Mouse (Mus musculus) MEL (cell line): ENCODE measurements around the gene Ptprn2. TPM values are rescaled to one million over a fixed set of nuclear protein-coding genes. Genes with fewer than 3 reads are reported as not detected.

Source experiments
- DNase-seq: peaks from one replicate; pipeline ENCODE4 v3.0.0; 2011; ENCODE audit warnings: low read depth, low spot score
- H3K27ac ChIP-seq: 2 replicates; pipeline ENCODE4 v1.5.1; 2012; ENCODE audit warnings: low read depth, mild to moderate bottlenecking, control low read depth, low read length, moderate library complexity; ENCODE audit not compliant: control insufficient read depth
- H3K27me3 ChIP-seq, 2 experiments: fragments of 150-350 bp in 1 of 2; sonication (generic) in 1 of 2; 2 replicates each; pipeline ENCODE4 v1.6.1; 2012; ENCODE audit warnings: low read length in 2 of 2, mild to moderate bottlenecking in 2 of 2, improper control_type of control experiment in 1 of 2, moderate library complexity in 1 of 2; ENCODE audit not compliant: insufficient read depth in 2 of 2, control insufficient read depth in 1 of 2
- H3K36me3 ChIP-seq, 2 experiments: 2 replicates each; pipeline ENCODE4 v1.6.1; 2012 to 2014; ENCODE audit warnings: low read length in 2 of 2, improper control_type of control experiment in 1 of 2, inconsistent platforms in 1 of 2, mild to moderate bottlenecking in 1 of 2; ENCODE audit not compliant: insufficient read depth in 2 of 2, control insufficient read depth in 1 of 2
- H3K4me1 ChIP-seq, 2 experiments: fragments of 150-350 bp in 1 of 2; sonication (generic) in 1 of 2; 2 replicates each; pipeline ENCODE4 v1.6.1; 2012; ENCODE audit warnings: low read length in 2 of 2, improper control_type of control experiment in 1 of 2, mild to moderate bottlenecking in 1 of 2; ENCODE audit not compliant: insufficient read depth in 2 of 2, control insufficient read depth in 1 of 2
- H3K4me3 ChIP-seq, 2 experiments: fragments of 150-350 bp in 1 of 2; sonication (generic) in 1 of 2; 2 replicates each; pipeline ENCODE4 v1.5.1; 2012; ENCODE audit warnings: low read depth in 2 of 2, low read length in 2 of 2, mild to moderate bottlenecking in 2 of 2, moderate library complexity in 2 of 2, control low read depth in 1 of 2, improper control_type of control experiment in 1 of 2; ENCODE audit not compliant: control insufficient read depth in 1 of 2, insufficient read depth in 1 of 2
- H3K79me2 ChIP-seq: 2 replicates; pipeline ENCODE4 v1.6.1; 2012; ENCODE audit warnings: mild to moderate bottlenecking, low read length, moderate library complexity; ENCODE audit not compliant: control insufficient read depth, poor library complexity, insufficient read depth
- H3K9ac ChIP-seq: 2 replicates; pipeline ENCODE4 v1.6.1; 2012; ENCODE audit warnings: low read depth, mild to moderate bottlenecking, control low read depth, low read length, moderate library complexity; ENCODE audit not compliant: control insufficient read depth, poor library complexity, severe bottlenecking
- H3K9me3 ChIP-seq: fragments of 150-350 bp; sonication (generic); replicated peaks from 2 replicates; pipeline ENCODE4 v1.6.1; 2012; ENCODE audit warnings: mild to moderate bottlenecking, low read length, improper control_type of control experiment, moderate library complexity; ENCODE audit not compliant: insufficient read depth
- BHLHE40 ChIP-seq: IDR thresholded peaks from 2 replicates; pipeline ENCODE4 v1.6.1; 2012; ENCODE audit warnings: low read depth, mild to moderate bottlenecking, inconsistent platforms, low read length, improper control_type of control experiment, borderline replicate concordance
- CHD1 ChIP-seq: IDR thresholded peaks from 2 replicates; pipeline ENCODE4 v1.6.1; 2012; ENCODE audit warnings: low read depth, mild to moderate bottlenecking, inconsistent platforms, low read length, improper control_type of control experiment
- CHD2 ChIP-seq: IDR thresholded peaks from 2 replicates; pipeline ENCODE4 v1.6.1; 2011; ENCODE audit warnings: low read length, improper control_type of control experiment
- E2F4 ChIP-seq: IDR thresholded peaks from 2 replicates; pipeline ENCODE4 v1.6.1; 2011; ENCODE audit warnings: low read depth, low read length, improper control_type of control experiment, borderline replicate concordance
- ELF1 ChIP-seq: IDR thresholded peaks from 2 replicates; pipeline ENCODE4 v1.6.1; 2014; ENCODE audit warnings: low read depth, mild to moderate bottlenecking, inconsistent platforms, low read length, improper control_type of control experiment, moderate library complexity
- ETS1 ChIP-seq: IDR thresholded peaks from 2 replicates; pipeline ENCODE4 v1.6.1; 2012; ENCODE audit warnings: low read depth, mild to moderate bottlenecking, inconsistent platforms, low read length, improper control_type of control experiment, moderate library complexity
- GABPA ChIP-seq: IDR thresholded peaks from 2 replicates; pipeline ENCODE4 v1.6.1; 2012; ENCODE audit warnings: low read depth, mild to moderate bottlenecking, inconsistent platforms, low read length, improper control_type of control experiment, moderate library complexity
- JUND ChIP-seq: IDR thresholded peaks from 2 replicates; pipeline ENCODE4 v1.6.1; 2011; ENCODE audit warnings: low read depth, mild to moderate bottlenecking, improper control_type of control experiment, low read length
- KAT2A ChIP-seq: conservative IDR thresholded peaks from 2 replicates; pipeline ENCODE4 v1.6.1; 2012; ENCODE audit warnings: low read depth, low read length, improper control_type of control experiment, inconsistent platforms
- MEF2A ChIP-seq: IDR thresholded peaks from 2 replicates; pipeline ENCODE4 v1.6.1; 2014; ENCODE audit warnings: low read depth, mild to moderate bottlenecking, inconsistent platforms, low read length, improper control_type of control experiment; ENCODE audit not compliant: poor library complexity, insufficient replicate concordance, severe bottlenecking; ENCODE audit errors: extremely low read depth
- POLR2A ChIP-seq, 2 experiments: IDR thresholded peaks; 2 replicates each; pipeline ENCODE4 v1.6.1; 2011 to 2012; ENCODE audit warnings: low read length in 2 of 2, mild to moderate bottlenecking in 2 of 2, control low read depth in 1 of 2, improper control_type of control experiment in 1 of 2, low read depth in 1 of 2, moderate library complexity in 1 of 2; ENCODE audit not compliant: control insufficient read depth in 1 of 2, insufficient read depth in 1 of 2, poor library complexity in 1 of 2
- POLR2AphosphoS2 ChIP-seq: IDR thresholded peaks from 2 replicates; pipeline ENCODE4 v1.6.1; 2011; ENCODE audit warnings: low read length, improper control_type of control experiment
- RAD21 ChIP-seq: IDR thresholded peaks from 2 replicates; pipeline ENCODE4 v1.6.1; 2011; ENCODE audit warnings: mild to moderate bottlenecking, low read depth, low read length, improper control_type of control experiment
- TAL1 ChIP-seq: IDR thresholded peaks from 2 replicates; pipeline ENCODE4 v1.6.1; 2012; ENCODE audit warnings: mild to moderate bottlenecking, inconsistent platforms, low read length, moderate library complexity, mixed read lengths
- TCF12 ChIP-seq: IDR thresholded peaks from 2 replicates; pipeline ENCODE4 v1.6.1; 2014; ENCODE audit warnings: low read depth, mild to moderate bottlenecking, inconsistent platforms, low read length, improper control_type of control experiment, moderate library complexity
- USF2 ChIP-seq, 2 experiments: IDR thresholded peaks; 2 replicates each; pipeline ENCODE4 v1.6.1; 2011 to 2012; ENCODE audit warnings: improper control_type of control experiment in 2 of 2, low read length in 2 of 2, borderline replicate concordance in 1 of 2, inconsistent platforms in 1 of 2, low read depth in 1 of 2, mild to moderate bottlenecking in 1 of 2; ENCODE audit not compliant: insufficient read depth in 1 of 2
- ZC3H11A ChIP-seq: IDR thresholded peaks from 2 replicates; pipeline ENCODE4 v1.6.1; 2012; ENCODE audit warnings: low read depth, mild to moderate bottlenecking, inconsistent platforms, low read length, improper control_type of control experiment
- ZKSCAN1 ChIP-seq: IDR thresholded peaks from 2 replicates; pipeline ENCODE4 v1.6.1; 2012; ENCODE audit warnings: low read depth, mild to moderate bottlenecking, inconsistent platforms, low read length, improper control_type of control experiment, moderate library complexity
- ZMIZ1 ChIP-seq: IDR thresholded peaks from 2 replicates; pipeline ENCODE4 v1.6.1; 2012; ENCODE audit warnings: low read depth, mild to moderate bottlenecking, inconsistent platforms, low read length, improper control_type of control experiment, moderate library complexity
- polyA plus RNA-seq, 2 experiments: library from polyadenylated mRNA; stranded (reverse) in 1 of 2; unstranded in 1 of 2; fragments of >175 nt in 1 of 2; fragments of >200 nt in 1 of 2; gene quantifications; 2 replicates each; pipeline versions ENCODE4 v1.2.1 to v1.2.4; 2012; ENCODE audit warnings: low replicate concordance in 2 of 2, low read depth in 1 of 2; ENCODE audit not compliant: insufficient read length in 2 of 2, insufficient read depth in 1 of 2, missing spikeins in 1 of 2
- total RNA-seq: library from RNA; depleted of rRNA; stranded (reverse); fragments of 300-350 nt; gene quantifications from 2 replicates; pipeline ENCODE4 v1.2.3, GENCODE M21; 2012

Ptprn2 gene
- total and polyA plus RNA-seq, 3 experiments: not detected

DNA sequence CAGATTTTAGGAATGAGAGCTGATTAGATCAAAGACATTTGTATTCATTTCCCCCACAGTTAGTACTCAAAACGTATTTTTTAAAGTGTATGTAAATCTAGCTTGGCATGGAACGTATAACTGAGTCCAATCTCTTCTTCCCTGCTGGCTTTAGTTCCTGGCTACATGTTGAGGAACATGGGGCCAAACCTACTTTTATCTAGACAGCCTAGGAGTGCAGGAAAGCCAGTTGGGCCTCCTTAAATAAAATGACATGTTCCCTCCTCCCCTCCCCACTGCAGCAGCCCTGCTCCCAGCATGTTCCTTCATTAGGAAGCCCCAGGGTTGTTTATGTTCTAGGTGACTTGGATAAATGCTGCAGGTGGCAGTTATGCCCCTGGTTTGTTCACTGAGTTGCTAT lies 319.2 kb downstream of the Ptprn2 start:
- H3K9ac ChIP-seq: no peak overlapping the region
- H3K4me1 ChIP-seq: no peaks in the 10 kb centered on the region
- TF ChIP-seq BHLHE40 (no peak), CHD1 (no peak), ZMIZ1 (no peak), USF2 (IDR thresholded peaks at IDR 0.05; ENCODE audit: borderline replicate concordance in 1 of 2, insufficient read depth in 1 of 2, low read depth in 1 of 2, low read length in 2 of 2) (no peak), TAL1 (no peak), E2F4 (no peak), ZC3H11A (no peak), POLR2AphosphoS2 (no peak)
- H3K36me3 ChIP-seq: no peaks in the 10 kb centered on the region
- H3K79me2 ChIP-seq: no peaks in the 10 kb centered on the region
- H3K27me3 ChIP-seq: no peaks in the 10 kb centered on the region
- DNase-seq: no peak
- H3K27ac ChIP-seq: no peak overlapping the region
- H3K4me3 ChIP-seq: no peak overlapping the region
- no peaks in the 10 kb centered on the region for H3K9me3 ChIP-seq

DNA sequence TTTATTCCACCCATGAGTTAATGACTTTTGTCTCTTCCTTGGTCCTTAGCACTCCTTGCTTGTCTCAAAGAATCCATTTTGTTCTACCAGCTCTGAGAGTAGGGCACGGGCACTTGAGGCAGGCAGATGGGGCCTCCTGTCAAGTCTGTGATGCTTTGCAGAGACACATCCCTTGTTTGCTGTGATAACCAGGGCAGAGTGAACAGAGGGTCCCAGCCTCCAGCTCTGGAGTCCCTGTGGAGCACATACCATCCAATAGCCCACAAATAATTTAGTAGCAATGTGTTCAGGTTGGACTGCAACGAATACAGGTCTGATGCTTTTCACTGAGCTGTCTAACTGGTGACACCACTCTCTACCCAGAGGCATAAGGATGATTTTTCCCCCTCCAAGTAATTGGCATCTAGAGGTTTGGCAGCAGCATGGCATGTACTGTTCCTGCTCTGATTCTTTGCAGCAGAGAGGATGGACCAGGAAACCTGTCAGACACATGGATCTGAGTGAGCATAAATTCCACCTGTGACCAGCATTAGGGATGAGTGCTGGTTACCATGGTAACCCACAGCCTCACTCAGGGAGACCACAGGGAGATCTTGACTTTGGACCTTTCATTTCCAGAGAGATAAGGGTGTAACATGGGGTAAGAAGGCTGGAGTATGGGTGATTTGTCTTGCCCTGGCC lies 319.7 kb downstream of the Ptprn2 start:
- no peaks in the 10 kb centered on the region for H3K27me3 ChIP-seq
- no peak overlapping the region for H3K9ac ChIP-seq
- H3K27ac ChIP-seq: no peak overlapping the region
- no peaks in the 10 kb centered on the region for H3K4me1 ChIP-seq
- TF ChIP-seq POLR2A (IDR thresholded peaks at IDR 0.05; ENCODE audit: control insufficient read depth in 1 of 2, insufficient read depth in 1 of 2, low read depth in 1 of 2, low read length in 2 of 2, poor library complexity in 1 of 2) (no peak), USF2 (IDR thresholded peaks at IDR 0.05; ENCODE audit: borderline replicate concordance in 1 of 2, insufficient read depth in 1 of 2, low read depth in 1 of 2, low read length in 2 of 2) (no peak), MEF2A (no peak), RAD21 (no peak), KAT2A (no peak), JUND (no peak), TCF12 (no peak), E2F4 (no peak), TAL1 (no peak), ETS1 (no peak), CHD2 (no peak), GABPA (no peak), ELF1 (no peak), POLR2AphosphoS2 (no peak), ZKSCAN1 (no peak), BHLHE40 (no peak)
- no peaks in the 10 kb centered on the region for H3K79me2 ChIP-seq
- H3K4me3 ChIP-seq: no peak overlapping the region
- no peak for DNase-seq
- H3K9me3 ChIP-seq: no peaks in the 10 kb centered on the region
- no peaks in the 10 kb centered on the region for H3K36me3 ChIP-seq
